Mouse (Mus musculus) embryo, embryonic 10.5 days (tissue): Measurements from ENCODE around the gene Wwp2.

Experiments used
- DNase-seq: peaks from one replicate; pipeline ENCODE4 v3.0.0-alpha.2; 2015; ENCODE audit warnings: low spot score

The Wwp2 gene

DNA sequence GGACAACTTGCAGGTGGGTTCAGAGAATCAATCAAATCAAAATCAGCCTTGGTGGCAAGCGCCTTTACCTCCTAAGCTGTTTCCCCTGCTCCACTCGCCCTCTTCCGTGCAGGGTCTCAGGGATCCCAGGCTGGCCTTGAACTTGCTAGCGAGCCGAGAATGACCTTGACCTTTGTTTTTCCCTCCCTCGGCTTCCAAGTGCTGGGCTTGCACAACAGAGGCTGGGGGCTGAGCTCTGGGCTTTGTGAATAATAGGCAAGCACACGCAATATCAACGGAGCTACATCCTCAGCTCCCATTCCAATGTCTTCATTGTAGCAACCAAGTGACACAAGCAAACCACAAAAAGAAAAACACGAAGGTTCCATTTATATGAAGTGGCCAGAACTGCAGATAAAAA, 126.0 kb downstream of the Wwp2 start:
- DNase-seq, result no peak

DNA sequence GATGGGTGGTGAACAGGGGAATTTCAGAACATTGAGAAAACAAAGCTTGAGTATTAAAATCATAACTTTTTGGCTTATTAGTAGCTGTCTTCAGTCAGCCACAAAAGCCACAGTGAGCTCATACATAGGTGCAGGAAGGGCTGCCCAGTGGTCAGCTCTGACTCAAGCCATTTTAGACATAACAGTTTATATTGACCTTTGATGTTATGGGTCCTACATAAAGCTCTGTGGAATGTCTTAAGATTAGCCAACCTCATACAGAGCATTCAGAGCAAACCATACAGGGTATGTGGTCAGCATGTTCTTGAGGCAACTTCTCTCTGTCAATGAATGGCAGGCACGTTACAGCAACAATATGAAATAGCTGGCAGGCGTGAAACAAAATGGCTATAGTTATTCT, 134.9 kb downstream of the Wwp2 start:
- no peak for DNase-seq

GRCm38 (mm10) chr8:107571486-107572135, 135.4 kb downstream of the Wwp2 start:
- no peak for DNase-seq

DNA sequence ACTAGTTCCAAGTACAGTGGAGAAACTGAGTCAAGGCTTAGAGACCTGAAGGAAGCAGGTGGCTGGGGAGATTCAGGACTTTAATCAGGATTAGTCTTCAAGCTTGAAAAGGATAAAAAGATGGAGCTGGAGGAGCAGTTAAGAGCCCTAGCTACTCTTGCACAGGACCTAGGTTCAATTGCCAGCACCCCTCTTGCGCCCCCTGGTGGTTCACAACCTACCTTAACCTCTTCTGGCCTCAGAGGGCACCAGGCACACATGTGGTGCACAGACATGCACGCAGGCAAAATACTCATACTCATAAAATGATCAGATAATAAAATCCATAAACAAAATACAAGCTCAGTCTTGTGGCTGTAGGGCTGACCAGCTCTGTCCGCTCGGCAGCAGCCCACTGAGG, 136.3 kb downstream of the Wwp2 start:
- peak; percentile 80 for DNase-seq

DNA sequence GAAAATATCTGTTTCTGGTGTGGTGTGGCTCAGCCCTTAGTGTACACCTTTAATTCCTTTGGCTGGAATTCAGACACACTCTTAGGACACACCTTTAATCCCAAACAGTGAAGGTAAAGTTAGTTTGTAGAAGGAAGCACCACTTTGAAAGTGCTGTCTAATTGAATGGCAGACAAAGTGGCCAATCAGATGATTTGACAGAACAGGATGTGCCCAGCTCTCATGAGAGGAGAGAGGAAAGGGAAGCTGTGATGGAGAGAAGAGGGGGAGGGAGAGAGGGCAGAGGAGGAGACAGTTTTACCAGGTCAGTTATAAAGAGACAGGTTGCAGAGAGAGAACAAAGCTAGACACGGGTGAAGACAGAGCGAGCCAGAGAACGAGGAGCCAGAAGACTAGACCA, 138.6 kb downstream of the Wwp2 start:
- no peak for DNase-seq

GRCm38 (mm10) chr8:107576702-107577101, 140.5 kb downstream of the Wwp2 start:
- peak; percentile 98 for DNase-seq

- no peak for DNase-seq
Measured at GRCm38 (mm10) chr8:107577640-107578039, 141.5 kb downstream of the Wwp2 start.

DNA sequence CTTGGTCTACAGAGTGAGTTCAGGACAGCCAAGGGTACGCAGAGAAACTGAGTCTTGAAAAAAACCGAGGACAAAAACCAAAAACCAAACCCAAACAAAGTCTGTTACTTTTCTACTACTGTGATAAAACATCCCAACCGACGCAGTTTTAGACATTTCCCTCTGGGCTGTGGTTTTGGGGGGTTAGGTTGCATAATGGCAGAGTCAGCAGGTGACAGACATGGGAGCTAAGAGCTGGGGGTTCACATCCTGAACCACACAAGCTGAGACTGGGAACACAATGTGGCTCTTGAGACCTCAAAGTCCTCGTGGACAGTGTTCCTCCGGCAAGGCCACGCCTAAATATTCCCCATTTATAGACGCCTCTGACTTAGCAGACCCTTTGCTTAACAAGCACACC, 142.0 kb downstream of the Wwp2 start:
- DNase-seq, result no peak

- DNase-seq, result no peak
Measured at GRCm38 (mm10) chr8:107578541-107578940, 142.4 kb downstream of the Wwp2 start.

GRCm38 (mm10) chr8:107580879-107581278, 144.7 kb downstream of the Wwp2 start:
- no peak for DNase-seq

GRCm38 (mm10) chr8:107581536-107581935, 145.4 kb downstream of the Wwp2 start:
- no peak for DNase-seq

DNA sequence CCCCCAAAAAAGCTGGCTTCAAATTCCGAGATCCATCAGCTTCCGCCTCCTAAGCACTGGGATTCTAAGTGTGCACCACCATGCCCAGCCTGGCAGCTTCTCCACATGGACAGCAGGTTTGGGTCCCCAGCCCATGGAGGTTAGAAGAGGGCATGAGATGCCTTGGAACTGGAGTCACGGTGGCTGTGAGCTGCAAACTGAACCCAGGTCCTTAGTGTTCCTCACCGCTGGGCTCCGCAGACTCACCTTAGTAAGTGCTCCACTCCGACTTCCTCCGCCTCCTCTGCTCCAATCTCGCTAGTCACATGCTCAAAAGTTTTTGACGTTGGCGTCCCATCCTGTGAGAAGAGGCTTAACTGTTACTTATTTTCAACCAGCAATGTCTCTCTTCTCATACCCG, 146.0 kb downstream of the Wwp2 start:
- DNase-seq, result no peak

DNA sequence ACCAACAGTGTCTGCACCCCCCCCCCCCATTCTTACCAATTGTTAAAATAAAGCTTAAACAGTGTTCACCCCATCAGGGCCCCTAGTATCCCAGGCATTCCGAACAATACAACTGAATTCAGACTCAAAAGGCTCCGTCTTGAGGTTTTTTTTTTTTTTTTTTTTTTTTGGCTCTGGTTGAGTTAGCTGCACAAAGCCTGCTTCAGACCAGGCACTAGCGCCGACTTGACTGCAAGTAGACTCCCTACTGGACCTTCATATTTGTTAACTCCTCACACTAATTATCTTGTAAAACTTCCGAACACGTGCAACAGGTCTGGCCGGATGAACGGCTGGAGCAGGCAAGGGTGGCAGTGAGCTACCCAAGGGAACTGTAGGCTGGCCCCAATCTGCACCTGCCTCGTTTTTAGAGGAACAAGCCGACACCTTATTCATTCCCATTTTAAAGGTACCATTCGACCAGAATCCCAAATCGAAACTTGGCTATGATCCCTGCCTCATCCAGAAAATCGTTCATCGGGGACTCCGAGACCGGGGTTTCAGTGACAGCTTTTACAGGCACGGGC, 151.3 kb downstream of the Wwp2 start:
- no peak for DNase-seq

DNA sequence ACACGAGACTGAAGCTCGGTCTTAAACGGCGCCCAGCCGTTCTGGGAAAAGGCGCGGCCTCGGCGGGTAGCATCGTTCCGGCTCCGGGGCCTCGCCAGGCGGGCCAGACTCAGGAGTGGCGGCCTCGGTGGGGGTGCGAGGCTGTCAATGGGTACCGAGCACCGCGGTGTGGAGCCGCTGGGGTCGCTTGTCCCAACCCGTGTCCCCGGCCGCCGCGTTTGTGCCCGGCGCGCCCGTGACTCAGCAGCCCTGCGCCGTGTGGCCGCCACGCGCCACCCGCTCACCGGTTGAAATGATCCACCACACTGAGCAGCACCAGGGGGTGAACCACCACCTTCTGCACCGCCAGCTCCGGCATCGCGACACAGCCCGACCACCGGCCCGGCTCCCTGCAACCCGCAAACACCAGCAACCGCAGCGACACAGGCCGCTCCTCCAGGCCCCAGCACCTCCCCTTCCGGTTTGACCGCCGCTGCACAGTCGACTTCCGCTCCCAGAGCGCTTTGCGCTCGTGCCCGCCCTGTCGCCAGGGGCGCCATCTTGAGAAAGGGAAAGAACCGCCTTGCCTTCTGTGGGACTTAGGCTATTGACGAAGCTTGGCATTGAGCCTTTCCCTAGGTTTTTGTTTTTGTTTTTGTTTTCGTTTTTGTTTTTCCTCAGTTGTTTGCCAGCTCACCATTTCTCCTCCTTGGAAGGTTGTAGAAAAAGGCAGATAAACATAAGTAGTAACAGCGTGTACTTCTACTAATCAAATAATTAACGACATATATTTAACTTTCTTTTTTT, 152.0 kb downstream of the Wwp2 start, which contains the start of gene Psmd7:
TSS of gene Psmd7 (minus strand) at position 470 of the 786 bp plus-strand sequence.
- peak; percentile 97 for DNase-seq

DNA sequence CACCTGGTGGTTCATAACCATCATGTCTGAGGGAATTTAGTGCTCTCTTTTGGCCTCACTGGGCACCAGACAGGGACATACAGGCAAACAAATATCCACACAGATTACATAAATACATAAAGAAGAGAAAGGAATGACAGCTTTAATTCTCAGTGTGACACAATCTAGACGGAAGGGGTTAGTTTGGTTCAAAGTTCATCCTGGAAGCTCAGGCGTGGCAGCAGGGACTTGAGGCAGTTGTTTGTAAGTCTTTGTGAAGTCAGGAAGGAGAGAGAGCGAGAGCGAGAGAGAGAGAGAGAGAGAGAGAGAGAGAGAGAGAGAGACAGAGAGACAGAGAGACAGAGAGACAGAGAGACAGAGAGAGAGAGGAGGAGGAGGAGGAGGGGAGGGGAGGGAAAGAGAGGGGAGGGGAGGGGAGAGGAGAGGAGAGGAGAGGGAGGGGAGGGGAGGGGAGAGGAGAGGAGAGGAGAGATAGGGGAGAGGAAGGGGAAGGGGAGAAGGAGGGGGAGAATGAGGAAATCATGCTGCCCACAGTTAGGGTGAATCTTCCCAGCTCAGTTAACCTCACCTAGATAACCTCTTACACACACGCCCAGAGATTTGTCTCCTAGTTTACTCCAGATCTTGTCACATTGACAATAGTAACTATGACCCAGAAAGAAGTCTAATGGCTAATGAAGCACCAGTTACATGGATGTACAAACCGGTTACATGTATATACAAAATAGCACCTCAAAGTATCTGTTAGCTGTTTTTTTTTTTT, 158.0 kb downstream of the Wwp2 start:
- DNase-seq, result no peak

DNA sequence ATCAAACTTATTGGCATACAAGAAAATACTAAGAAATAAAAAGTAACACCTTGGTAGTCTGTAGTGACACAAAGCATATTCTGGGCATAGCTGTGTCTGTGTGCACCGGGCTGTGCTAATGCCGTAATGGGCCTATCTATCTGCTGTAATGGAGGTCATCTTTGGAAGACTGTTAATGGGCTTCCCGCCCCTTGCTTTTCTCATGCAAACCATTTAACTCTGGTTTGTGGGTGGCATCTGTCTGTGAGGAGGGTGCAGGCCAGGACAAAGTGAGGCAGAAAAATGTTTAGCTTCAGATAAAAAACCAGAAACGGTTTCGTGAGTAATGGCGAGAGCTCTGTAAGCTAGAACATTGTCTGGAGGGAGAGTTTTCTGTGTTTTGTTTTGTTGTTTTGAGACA, 158.7 kb downstream of the Wwp2 start:
- no peak for DNase-seq

DNA sequence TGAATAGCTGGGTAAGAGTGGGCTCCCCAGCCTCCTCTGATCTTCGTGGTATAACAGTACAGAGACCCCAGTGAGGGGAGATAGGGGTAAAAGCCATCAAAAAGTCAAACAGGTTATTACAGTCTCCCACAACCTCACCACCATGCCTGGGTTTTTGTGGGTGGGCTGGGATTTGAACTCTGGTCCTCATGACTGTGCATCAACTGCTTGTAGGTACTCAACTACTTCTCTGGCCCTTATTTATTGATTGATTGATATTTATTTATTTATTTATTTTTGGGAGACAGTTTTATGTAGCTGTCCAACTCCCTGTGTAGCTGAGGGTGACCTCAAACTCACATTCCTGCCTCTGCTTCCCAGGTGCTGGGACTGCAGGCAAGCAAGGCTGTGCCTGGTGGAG, 161.6 kb downstream of the Wwp2 start:
- DNase-seq, result no peak

GRCm38 (mm10) chr8:107599691-107600090, 163.5 kb downstream of the Wwp2 start:
- no peak for DNase-seq

DNA sequence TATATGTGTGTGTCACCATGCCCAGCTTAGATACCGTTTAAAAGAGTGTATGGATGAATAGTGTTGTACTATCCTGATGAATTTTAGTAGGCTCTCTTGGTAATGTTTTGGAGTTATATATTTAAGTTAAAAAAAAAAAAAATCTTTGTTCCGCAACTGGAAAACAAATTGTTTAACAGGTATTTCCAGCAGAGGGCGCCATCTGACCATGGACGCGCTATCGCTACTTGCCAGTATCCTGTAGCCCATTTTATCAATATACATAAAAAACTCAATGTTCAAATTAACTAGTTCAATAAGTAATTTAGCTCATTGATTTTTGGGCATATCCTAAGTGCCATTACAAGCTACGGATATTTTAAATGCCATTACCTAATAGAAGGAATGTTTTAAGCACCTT, 166.9 kb downstream of the Wwp2 start:
- DNase-seq, result peak; percentile 87
